ENCODE assay signal across 26 mouse cellular contexts in genomic region chr8:91851359-91851758, GRCm38 (mm10). TPM values are rescaled to one million over a fixed set of nuclear protein-coding genes. Genes with fewer than 3 reads are reported as not detected.
"Had no signal": no experiment of that assay in that cellular context is flagged by ENCODE, and none has a peak within 500 bp of the region (broad histone marks: within the 10 kb centered on the region; RNA-seq: fewer than 3 reads in every experiment).

No protein-coding gene starts in this region.

- H3K36me3 ChIP-seq: limb, embryonic 10.5 days; limb, embryonic 13.5 days; liver, embryonic 13.5 days; midbrain, embryonic 10.5 days; midbrain, embryonic 13.5 days; neural tube, embryonic 13.5 days; stomach, embryonic 15.5 days had no signal

- H3K9me3 ChIP-seq: limb, embryonic 10.5 days; limb, embryonic 13.5 days; liver, embryonic 13.5 days; megakaryocyte, embryonic 14.5 days; midbrain, embryonic 10.5 days; midbrain, embryonic 13.5 days; neural tube, embryonic 13.5 days; stomach, embryonic 15.5 days had no signal

- H3K4me3 ChIP-seq: layer of hippocampus, adult 2 months; limb, embryonic 10.5 days; limb, embryonic 13.5 days; liver, embryonic 13.5 days; megakaryocyte, embryonic 14.5 days; midbrain, embryonic 10.5 days; midbrain, embryonic 13.5 days; myocyte; neural tube, embryonic 13.5 days; stomach, embryonic 15.5 days had no signal

- H3K4me1 ChIP-seq: limb, embryonic 13.5 days; liver, embryonic 13.5 days; megakaryocyte, embryonic 14.5 days; stomach, embryonic 15.5 days had no signal

- H3K27me3 ChIP-seq: megakaryocyte, embryonic 14.5 days had no signal

- H3K27ac ChIP-seq: hindbrain, postnatal 0 days; layer of hippocampus, adult 2 months; limb, embryonic 10.5 days; limb, embryonic 13.5 days; liver, embryonic 13.5 days; macrophage; midbrain, embryonic 10.5 days; midbrain, embryonic 13.5 days; neural tube, embryonic 13.5 days; stomach, embryonic 15.5 days had no signal

- ATAC-seq: hindbrain, postnatal 0 days; inflammation-experienced regulatory T-cells, adult 6 months; intestine, embryonic 16.5 days; lung, postnatal 0 days; midbrain, embryonic 13.5 days; midbrain, embryonic 16.5 days had no signal

- H3K4me2 ChIP-seq: limb, embryonic 13.5 days; liver, embryonic 13.5 days; lung, embryonic 14.5 days; midbrain, embryonic 13.5 days; neural tube, embryonic 13.5 days; stomach, embryonic 15.5 days had no signal

- H3K9ac ChIP-seq: limb, embryonic 13.5 days; liver, embryonic 13.5 days; lung, embryonic 14.5 days; midbrain, embryonic 13.5 days; neural tube, embryonic 13.5 days; stomach, embryonic 15.5 days had no signal

- DNase-seq: layer of hippocampus, adult 9-11 months; liver; liver, embryonic 13.5 days; lung, embryonic 14.5 days; retina, postnatal 1 day; right cerebral cortex, postnatal 25 days; spleen, adult 18-20 months; thymus, postnatal 25 days had no signal

RNA-seq across cellular contexts. Expression of gene Irx3, which starts 49.5 kb away (rescaled TPM):
- total RNA-seq: monocyte, adult 5-6 weeks; neutrophil, adult 5-6 weeks had no signal
- polyA plus RNA-seq: inflammation-experienced regulatory T-cells, adult 6 months; liver, embryonic 16.5 days; macrophage had no signal
